Mouse (Mus musculus) cerebellum, adult (tissue): ENCODE data around the gene Mmp1b.
"Not testable (repeated sequence)": the region's sequence is repeated elsewhere in the genome, so short reads cannot be mapped to it uniquely, and the experiment has no call there.

Experiments
- ATAC-seq: cut with Nextera tagmentation; 2 replicates; pipeline ENCODE4 v1.9.2; 2017; ENCODE audit warnings: mild to moderate bottlenecking, moderate library complexity, mixed read lengths; ENCODE audit not compliant: insufficient number of reproducible peaks, low FRiP score, low TSS enrichment

Gene Mmp1b

GRCm38 (mm10) chr9:7387947-7388346 lies at the start of gene Mmp1b:
Gene Mmp1b, minus strand, starts transcription at chr9:7388047.
- no peak for ATAC-seq

DNA sequence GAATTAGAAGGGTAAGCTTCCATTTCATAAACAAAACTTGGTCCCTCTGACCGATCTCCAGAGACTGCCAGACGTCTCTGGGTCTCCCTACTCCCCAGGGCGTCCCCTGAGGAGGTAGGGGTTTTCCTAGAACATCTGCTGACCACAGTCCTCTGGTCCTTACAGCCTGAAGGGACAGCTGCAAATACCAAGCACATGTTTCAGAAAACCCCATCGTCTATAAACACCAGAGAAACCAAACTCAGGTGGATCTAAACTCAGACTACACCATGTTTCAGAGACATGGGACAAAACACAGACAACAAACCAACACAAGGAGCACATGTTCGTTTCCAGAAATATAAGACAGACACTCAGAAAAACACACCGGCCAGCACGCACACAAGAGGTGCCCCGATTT lies 8.7 kb upstream of the Mmp1b start:
- not testable (repeated sequence) for ATAC-seq

GRCm38 (mm10) chr9:7354535-7354934 lies 33.3 kb downstream of the Mmp1b start:
- ATAC-seq = no peak

- ATAC-seq = no peak
These were observed 42.3 kb downstream of the Mmp1b start for GRCm38 (mm10) chr9:7345513-7345912.

- no peak for ATAC-seq
These were observed 43.7 kb downstream of the Mmp1b start, which contains the start of gene Mmp12 for GRCm38 (mm10) chr9:7344107-7344506. Gene Mmp12, plus strand, starts transcription at chr9:7344381.

DNA sequence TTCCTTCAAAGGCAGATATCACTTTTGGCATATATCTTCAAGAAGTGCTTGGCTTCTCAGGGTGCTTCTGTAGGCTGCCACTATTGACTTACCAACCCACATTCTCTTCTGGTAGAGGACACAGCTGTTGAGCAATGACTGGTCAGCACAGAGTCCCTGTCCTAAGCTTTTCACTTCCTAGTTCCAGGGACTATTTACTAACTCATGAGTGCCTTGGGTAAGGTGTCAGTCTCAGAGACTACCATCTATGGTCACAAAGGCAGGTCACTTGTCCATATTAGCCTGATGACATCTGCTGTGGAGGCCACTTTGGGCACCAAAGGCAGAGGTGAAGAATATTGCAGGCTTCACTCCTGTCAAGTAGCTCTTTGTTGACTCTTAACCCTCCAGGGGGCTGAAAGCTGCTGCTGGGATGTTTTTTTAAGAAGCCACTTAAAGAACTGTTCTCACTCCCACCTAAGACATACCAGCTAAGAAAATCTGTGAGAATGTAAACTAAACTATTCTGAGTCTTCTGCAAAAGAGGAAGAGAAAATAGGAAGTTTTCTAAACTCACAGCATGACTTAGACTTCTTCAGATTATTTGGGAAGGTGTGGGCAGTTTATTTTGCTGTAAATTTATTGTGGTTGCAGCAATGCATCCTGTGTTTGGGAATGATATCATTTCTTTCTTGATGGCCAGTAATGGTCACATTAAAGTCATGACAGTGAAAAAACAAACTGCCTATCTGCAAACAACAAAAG lies 50.9 kb downstream of the Mmp1b start:
- no peak for ATAC-seq

GRCm38 (mm10) chr9:7335766-7336680 lies 51.8 kb downstream of the Mmp1b start:
- ATAC-seq = no peak

GRCm38 (mm10) chr9:7331847-7332246 lies 56.0 kb downstream of the Mmp1b start:
- ATAC-seq = no peak
